Mouse (Mus musculus): ENCODE results near the gene Gm30191. TPM values are rescaled to one million over a fixed set of nuclear protein-coding genes. Genes with fewer than 3 reads are reported as not detected.
"Not testable (repeated sequence)": the region's sequence is repeated elsewhere in the genome, so short reads cannot be mapped to it uniquely, and the experiment has no call there.

Gm30191 gene
- polyA plus RNA-seq, 1 experiment from 2014 or later = not detected

GRCm38 (mm10) chr4:134265860-134266585, 19.3 kb downstream of the Gm30191 start:
- Histone ChIP-seq H3K9ac (no peak overlapping the region), H3K4me1 (replicated peaks) (no peaks in the 10 kb centered on the region), H3K36me3 (replicated peaks) (no peaks in the 10 kb centered on the region), H3K27me3 (peaks cover 5% of the 10 kb centered on the region; the same call in 1 of the 2 replicates), H3K9me3 (replicated peaks) (no peaks in the 10 kb centered on the region), H3K4me2 (no peak overlapping the region), H3K27ac (replicated peaks) (no peak overlapping the region), H3K4me3 (replicated peaks) (no peak overlapping the region)
- ATAC-seq (ENCODE audit: insufficient read depth) = no peak
- 54% methylated on average over 9 of the region's 9 CpGs for WGBS (ENCODE audit: insufficient replicate concordance)

- Histone ChIP-seq H3K36me3 (replicated peaks) (no peaks in the 10 kb centered on the region), H3K4me2 (no peak overlapping the region), H3K27me3 (no peaks in the 10 kb centered on the region), H3K9ac (no peak overlapping the region), H3K27ac (replicated peaks) (no peak overlapping the region), H3K4me1 (replicated peaks) (peaks cover 15% of the 10 kb centered on the region), H3K4me3 (replicated peaks) (no peak overlapping the region), H3K9me3 (replicated peaks) (no peaks in the 10 kb centered on the region)
- no peak for ATAC-seq (ENCODE audit: insufficient read depth)
- WGBS (ENCODE audit: insufficient replicate concordance) = 66% methylated on average over 19 of the region's 19 CpGs
These were observed 21.4 kb downstream of the Gm30191 start for GRCm38 (mm10) chr4:134268102-134268655.

DNA sequence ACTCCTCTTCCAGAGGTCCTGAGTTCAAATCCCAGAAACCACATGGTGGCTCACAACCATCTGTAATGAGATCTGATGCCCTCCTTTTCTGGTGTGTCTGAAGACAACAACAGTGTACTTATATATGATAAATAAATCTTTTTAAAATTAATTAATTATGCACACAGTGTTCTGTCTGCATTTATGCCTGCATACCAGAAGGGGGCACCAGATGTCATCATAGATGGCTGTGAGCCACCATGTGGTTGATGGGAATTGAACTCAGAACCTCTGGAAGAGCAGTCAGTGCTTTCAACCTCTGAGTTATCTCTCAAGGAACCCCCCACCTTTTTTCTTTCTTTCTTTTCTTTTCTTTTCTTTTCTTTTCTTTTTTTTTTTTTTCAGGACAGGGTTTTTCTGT, 22.9 kb downstream of the Gm30191 start:
- peaks cover 27% of the 10 kb centered on the region for H3K4me1 ChIP-seq (replicated peaks)
- ATAC-seq (ENCODE audit: insufficient read depth); H3K36me3 ChIP-seq (replicated peaks); H3K9ac ChIP-seq; H3K27ac ChIP-seq (replicated peaks); H3K9me3 ChIP-seq (replicated peaks); H3K4me3 ChIP-seq (replicated peaks); H3K4me2 ChIP-seq; H3K27me3 ChIP-seq: not testable (repeated sequence)

GRCm38 (mm10) chr4:134271979-134272378, 25.2 kb downstream of the Gm30191 start:
- no peak overlapping the region for H3K27ac ChIP-seq (replicated peaks)
- no peak overlapping the region for H3K4me3 ChIP-seq (replicated peaks)
- ATAC-seq (ENCODE audit: insufficient read depth) = no peak
- no peak overlapping the region; the same call in 1 of the 2 replicates for H3K4me2 ChIP-seq
- H3K9ac ChIP-seq = no peak overlapping the region
- WGBS (ENCODE audit: insufficient replicate concordance) = 66% methylated on average over 7 of the region's 7 CpGs
- no peaks in the 10 kb centered on the region for H3K27me3 ChIP-seq
- no peaks in the 10 kb centered on the region for H3K9me3 ChIP-seq (replicated peaks)
- H3K4me1 ChIP-seq (replicated peaks) = peaks cover 28% of the 10 kb centered on the region
- peaks cover 15% of the 10 kb centered on the region for H3K36me3 ChIP-seq (replicated peaks)

GRCm38 (mm10) chr4:134272731-134273416, 26.1 kb downstream of the Gm30191 start:
- Histone ChIP-seq H3K27me3 (no peaks in the 10 kb centered on the region), H3K27ac (replicated peaks) (peak overlapping the region; percentile 89), H3K36me3 (replicated peaks) (peaks cover 24% of the 10 kb centered on the region), H3K9ac (peak overlapping the region; percentile 42), H3K9me3 (replicated peaks) (no peaks in the 10 kb centered on the region), H3K4me3 (replicated peaks) (peak overlapping the region; percentile 45), H3K4me2 (peak overlapping the region; percentile 66), H3K4me1 (replicated peaks) (peaks cover 28% of the 10 kb centered on the region)
- 13% methylated on average over 12 of the region's 13 CpGs for WGBS (ENCODE audit: insufficient replicate concordance)
- ATAC-seq (ENCODE audit: insufficient read depth) = peak; percentile 56

GRCm38 (mm10) chr4:134273417-134274345, 26.9 kb downstream of the Gm30191 start:
- H3K4me2 ChIP-seq = peak overlapping the region; percentile 66
- no peaks in the 10 kb centered on the region for H3K9me3 ChIP-seq (replicated peaks)
- 1% methylated on average over 14 of the region's 14 CpGs for WGBS (ENCODE audit: insufficient replicate concordance)
- H3K4me3 ChIP-seq (replicated peaks) = peak overlapping the region; percentile 45
- ATAC-seq (ENCODE audit: insufficient read depth) = peak; percentile 93
- H3K4me1 ChIP-seq (replicated peaks) = peaks cover 28% of the 10 kb centered on the region
- H3K9ac ChIP-seq = peak overlapping the region; percentile 42
- no peaks in the 10 kb centered on the region for H3K27me3 ChIP-seq
- peaks cover 31% of the 10 kb centered on the region for H3K36me3 ChIP-seq (replicated peaks)
- peak overlapping the region; percentile 89 for H3K27ac ChIP-seq (replicated peaks)

GRCm38 (mm10) chr4:134284942-134285341, 38.2 kb downstream of the Gm30191 start:
- H3K9ac ChIP-seq = peak overlapping the region; percentile 97
- WGBS (ENCODE audit: insufficient replicate concordance) = 27% methylated on average over 2 of the region's 2 CpGs

DNA sequence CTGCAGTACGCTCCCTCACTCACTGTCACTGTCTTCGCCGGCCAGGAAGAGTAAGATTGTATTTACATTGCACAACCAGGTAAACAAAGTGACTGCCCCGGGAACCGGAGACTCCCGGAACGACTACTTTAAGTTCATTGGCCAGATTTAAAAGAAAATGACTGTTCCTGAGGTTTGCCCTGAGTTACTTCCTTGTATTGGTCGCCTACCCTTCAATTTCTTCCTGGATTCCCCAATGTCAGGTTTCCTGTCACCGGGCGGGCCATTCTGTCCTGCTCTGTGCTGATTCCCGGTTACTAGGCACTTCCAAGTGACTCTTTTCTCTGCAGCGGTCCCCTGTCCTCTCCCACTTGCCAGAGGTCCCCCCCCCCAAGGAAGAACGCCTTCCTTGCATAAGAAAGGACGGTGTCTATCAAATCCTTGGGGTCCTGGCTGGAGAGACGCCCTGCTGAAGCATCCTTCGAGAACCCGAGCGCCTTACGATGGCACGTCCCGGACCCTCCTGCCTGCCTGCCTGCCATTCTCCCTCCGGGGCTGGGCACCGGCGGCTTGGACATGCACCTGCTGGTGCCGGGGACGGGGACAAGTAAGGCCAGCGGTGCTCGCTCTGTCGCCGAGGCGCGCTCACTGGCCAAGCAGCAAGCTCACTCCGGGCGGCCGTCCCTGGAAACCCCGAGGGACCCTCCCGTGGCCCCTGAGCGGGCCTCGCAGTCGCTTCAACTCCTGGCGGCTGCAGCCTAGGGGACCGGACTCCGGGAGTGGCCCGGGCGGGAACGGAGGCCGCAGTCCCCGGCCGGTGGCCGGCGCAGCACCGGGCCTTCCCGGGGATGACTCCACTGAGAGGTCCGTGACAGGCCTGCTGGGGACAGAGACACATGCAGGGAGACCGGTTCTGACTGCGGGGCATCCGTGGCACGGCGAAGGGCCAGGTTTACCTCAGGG, 39.8 kb downstream of the Gm30191 start:
- H3K4me1 ChIP-seq (replicated peaks) = peaks cover 42% of the 10 kb centered on the region
- H3K4me2 ChIP-seq = peak overlapping the region; percentile 85
- H3K9ac ChIP-seq = peak overlapping the region; percentile 97
- peaks cover 29% of the 10 kb centered on the region for H3K36me3 ChIP-seq (replicated peaks)
- H3K27ac ChIP-seq (replicated peaks) = peak overlapping the region; percentile 99
- no peaks in the 10 kb centered on the region; the same call in 1 of the 2 replicates for H3K27me3 ChIP-seq
- under 1% methylated on average over 59 of the region's 59 CpGs for WGBS (ENCODE audit: insufficient replicate concordance)
- H3K9me3 ChIP-seq (replicated peaks) = no peaks in the 10 kb centered on the region
- H3K4me3 ChIP-seq (replicated peaks) = peak overlapping the region; percentile 97
- peak; percentile 31 for ATAC-seq (ENCODE audit: insufficient read depth)

More at GRCm38 (mm10) chr4:134284942-134285341, 38.2 kb downstream of the Gm30191 start:
- peaks cover 45% of the 10 kb centered on the region for H3K36me3 ChIP-seq (replicated peaks)
- peak overlapping the region; percentile 97 for H3K4me3 ChIP-seq (replicated peaks)
- peak overlapping the region; percentile 85 for H3K4me2 ChIP-seq
- no peaks in the 10 kb centered on the region for H3K9me3 ChIP-seq (replicated peaks)
- H3K4me1 ChIP-seq (replicated peaks) = peaks cover 42% of the 10 kb centered on the region
- no peak for ATAC-seq (ENCODE audit: insufficient read depth)
- peak overlapping the region; percentile 99 for H3K27ac ChIP-seq (replicated peaks)
- no peaks in the 10 kb centered on the region for H3K27me3 ChIP-seq

DNA sequence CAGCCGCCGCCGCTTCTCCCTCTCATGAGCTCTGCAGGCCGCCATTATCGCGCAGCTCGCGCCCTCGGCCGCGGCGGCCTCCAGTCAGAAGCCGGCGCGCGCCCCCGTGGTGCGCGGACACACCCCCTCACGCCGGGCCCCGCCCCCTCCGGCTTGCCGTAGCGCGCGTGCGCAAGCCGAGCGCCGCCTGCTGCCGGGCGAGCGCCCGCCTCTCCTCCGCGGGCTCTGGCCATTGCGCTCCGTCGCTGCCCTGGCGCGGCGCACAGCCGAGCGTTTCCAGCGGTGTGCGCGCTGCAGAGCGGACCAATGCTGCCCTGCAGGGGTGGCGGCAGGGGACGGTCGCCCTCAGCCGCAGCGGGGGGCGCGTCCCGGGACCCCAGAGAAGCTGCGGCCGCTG, 40.4 kb downstream of the Gm30191 start:
- no peaks in the 10 kb centered on the region; the same call in 1 of the 2 replicates for H3K27me3 ChIP-seq
- H3K9me3 ChIP-seq (replicated peaks) = no peaks in the 10 kb centered on the region
- peak overlapping the region; percentile 92 for H3K4me2 ChIP-seq
- under 1% methylated on average over 55 of the region's 59 CpGs for whole genome bisulfite sequencing (ENCODE audit: insufficient replicate concordance)
- peak overlapping the region; percentile 97 for H3K9ac ChIP-seq
- H3K36me3 ChIP-seq (replicated peaks) = peaks cover 23% of the 10 kb centered on the region
- ATAC-seq (ENCODE audit: insufficient read depth) = peak; percentile 90
- peaks cover 47% of the 10 kb centered on the region for H3K4me1 ChIP-seq (replicated peaks)
- peak overlapping the region; percentile 99 for H3K27ac ChIP-seq (replicated peaks)
- peak overlapping the region; percentile 97 for H3K4me3 ChIP-seq (replicated peaks)

GRCm38 (mm10) chr4:134287575-134288025, 40.9 kb downstream of the Gm30191 start, which contains the start of gene Pdik1l:
Gene Pdik1l, minus strand, starts transcription at chr4:134287895.
- WGBS (ENCODE audit: insufficient replicate concordance) = under 1% methylated on average over 43 of the region's 43 CpGs
- H3K4me1 ChIP-seq (replicated peaks) = peaks cover 47% of the 10 kb centered on the region

More at GRCm38 (mm10) chr4:134287575-134288025, 40.9 kb downstream of the Gm30191 start, which contains the start of gene Pdik1l:
- peak; percentile 68 for ATAC-seq (ENCODE audit: insufficient read depth)
- Histone ChIP-seq H3K36me3 (replicated peaks) (peaks cover 19% of the 10 kb centered on the region), H3K4me3 (replicated peaks) (peak within 1 kb of the TSS; percentile 97), H3K9ac (peak within 1 kb of the TSS; percentile 97), H3K27ac (replicated peaks) (peak within 1 kb of the TSS; percentile 99), H3K27me3 (peaks cover 1% of the 10 kb centered on the region), H3K4me2 (peak within 1 kb of the TSS; percentile 92), H3K9me3 (replicated peaks) (no peaks in the 10 kb centered on the region)

Measured in liver, embryonic 15.5 days (tissue).